Mouse (Mus musculus): ENCODE measurements around the gene Mtmr6.
"Not testable (repeated sequence)": the region's sequence is repeated elsewhere in the genome, so short reads cannot be mapped to it uniquely, and the experiment has no call there.

The Mtmr6 gene

GRCm38 (mm10) chr14:60295531-60295930, 30.5 kb downstream of the Mtmr6 start:
- DNase-seq (ENCODE audit: low spot score in 2 of 2), result no peak

- DNase-seq (ENCODE audit: low spot score in 2 of 2), result no peak
Observed at GRCm38 (mm10) chr14:60300224-60300991, 35.4 kb downstream of the Mtmr6 start.

GRCm38 (mm10) chr14:60301024-60301423, 36.0 kb downstream of the Mtmr6 start:
- DNase-seq (ENCODE audit: low spot score in 2 of 2), result no peak

- DNase-seq (ENCODE audit: low spot score in 2 of 2), result no peak
Observed at GRCm38 (mm10) chr14:60302441-60302840, 37.4 kb downstream of the Mtmr6 start.

GRCm38 (mm10) chr14:60304441-60305220, 39.6 kb downstream of the Mtmr6 start:
- no peak for DNase-seq (ENCODE audit: low spot score in 2 of 2)

GRCm38 (mm10) chr14:60308113-60308512, 43.1 kb downstream of the Mtmr6 start:
- no peak for DNase-seq (ENCODE audit: low spot score in 2 of 2)

- DNase-seq (ENCODE audit: low spot score in 2 of 2), result no peak
Observed at GRCm38 (mm10) chr14:60310691-60311090, 45.7 kb downstream of the Mtmr6 start.

GRCm38 (mm10) chr14:60319231-60319630, 54.2 kb downstream of the Mtmr6 start:
- no peak for DNase-seq (ENCODE audit: low spot score in 2 of 2)

GRCm38 (mm10) chr14:60320813-60321212, 55.8 kb downstream of the Mtmr6 start:
- DNase-seq (ENCODE audit: low spot score in 2 of 2), result no peak

GRCm38 (mm10) chr14:60340001-60340400, 75.0 kb downstream of the Mtmr6 start:
- not testable (repeated sequence) for DNase-seq (ENCODE audit: low spot score in 2 of 2)

GRCm38 (mm10) chr14:60340570-60340969, 75.5 kb downstream of the Mtmr6 start:
- DNase-seq (ENCODE audit: low spot score in 2 of 2), result no peak

GRCm38 (mm10) chr14:60345326-60345876, 80.4 kb downstream of the Mtmr6 start:
- no peak for DNase-seq (ENCODE audit: low spot score in 2 of 2)

Data from urinary bladder, adult 18-20 months (tissue).